Mouse (Mus musculus): ENCODE results near the gene Lrrc27.

Gene Lrrc27

DNA sequence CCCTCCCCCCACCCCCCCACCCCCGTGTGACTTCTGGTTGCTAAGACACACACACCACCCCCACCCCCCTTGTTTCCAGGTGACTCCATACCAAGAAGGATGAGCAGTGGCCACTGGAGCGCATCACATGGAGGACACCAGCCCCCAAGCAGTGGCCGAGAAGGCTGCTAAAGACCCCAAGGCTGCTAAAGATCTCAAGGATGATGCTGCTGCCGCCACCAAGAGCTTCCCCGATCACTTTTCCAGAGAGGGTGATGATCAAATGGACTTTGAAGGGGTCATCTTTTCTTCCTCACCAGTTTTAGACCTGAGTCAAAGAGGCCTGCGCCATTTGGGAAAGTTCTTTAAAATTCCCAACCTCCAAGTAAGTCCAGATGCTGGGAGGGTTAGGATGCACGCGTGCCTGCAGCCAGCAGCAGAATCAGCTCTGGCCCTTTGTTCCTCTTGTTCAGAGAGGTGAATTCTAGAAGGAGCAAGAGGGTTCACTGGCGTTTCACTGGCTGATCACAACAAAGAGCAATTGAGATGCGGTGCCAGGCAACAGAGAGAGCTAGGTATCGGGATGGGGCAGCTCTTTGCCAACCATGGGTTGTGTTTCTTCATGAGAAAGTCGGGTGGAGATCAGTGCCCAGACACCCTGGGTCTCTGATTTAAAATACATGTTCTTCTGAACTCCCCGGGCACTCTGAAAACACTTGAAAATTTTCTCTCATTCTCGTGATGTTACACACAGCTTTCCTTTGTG is 2.0 kb downstream of the Lrrc27 start:
- DNase-seq (ENCODE audit: low spot score in 2 of 2) = no peak

DNA sequence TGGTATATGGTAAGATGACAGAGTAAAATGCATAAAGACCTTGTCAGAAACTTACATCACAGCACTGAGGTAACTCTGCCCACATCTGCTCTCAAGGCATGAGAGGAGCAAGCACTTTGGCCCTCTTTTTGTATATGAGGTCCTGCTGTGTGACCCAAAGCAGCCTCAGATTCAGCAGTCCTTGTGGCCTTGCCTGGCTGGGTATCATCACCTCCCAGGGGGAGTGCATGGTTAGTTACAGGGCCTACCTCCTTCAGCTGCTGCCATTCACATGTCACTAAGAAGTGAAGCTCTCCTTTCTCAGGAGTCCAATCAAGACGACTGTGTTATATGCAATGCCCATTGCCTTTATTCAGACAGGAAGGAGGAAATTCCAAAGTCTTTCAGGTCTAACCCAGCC is 2.7 kb downstream of the Lrrc27 start:
- no peak for DNase-seq (ENCODE audit: low spot score in 2 of 2)

GRCm38 (mm10) chr7:139215946-139216345 is 3.2 kb downstream of the Lrrc27 start:
- no peak for DNase-seq (ENCODE audit: low spot score in 2 of 2)

DNA sequence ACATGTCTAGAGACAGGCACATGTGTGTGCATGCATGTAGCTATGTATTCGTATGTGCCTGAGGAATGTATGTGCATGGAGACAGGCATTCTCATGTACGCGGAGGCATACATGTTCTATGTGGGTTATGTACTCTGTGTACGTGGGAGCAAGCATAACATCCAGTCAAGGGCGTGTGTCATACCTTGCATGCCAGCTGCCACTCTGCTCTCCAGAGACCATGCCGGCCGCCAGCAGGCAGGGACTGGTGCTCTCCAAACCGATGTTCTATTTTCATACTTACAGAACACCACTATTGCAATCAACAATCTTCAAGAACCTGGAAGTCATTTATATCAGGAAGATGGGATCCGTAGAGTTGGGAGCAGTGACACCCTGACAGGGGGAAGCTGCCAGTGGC is 3.7 kb downstream of the Lrrc27 start:
- peak in 1 of 2 experiments; percentile 26 for DNase-seq (ENCODE audit: low spot score in 2 of 2)

DNA sequence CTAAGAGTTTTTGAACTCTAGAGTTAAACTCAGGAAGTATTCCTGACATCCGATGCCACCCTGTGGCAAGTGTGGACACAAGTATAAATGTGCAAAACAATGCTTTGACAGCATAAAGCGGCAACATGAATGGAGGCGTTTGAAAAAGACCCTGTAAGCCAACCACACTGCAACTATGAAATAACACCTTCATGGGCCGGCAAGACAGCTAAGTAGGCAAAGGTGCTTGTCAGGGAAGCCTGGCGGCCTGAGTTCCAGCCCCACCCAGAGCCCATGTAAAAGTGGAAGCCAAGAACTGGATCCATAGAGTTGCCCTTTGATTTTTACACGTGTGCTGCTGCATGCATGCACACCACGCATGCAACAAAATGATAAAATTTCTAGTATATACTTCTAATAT is 4.3 kb downstream of the Lrrc27 start:
- DNase-seq (ENCODE audit: low spot score in 2 of 2) = no peak

- DNase-seq (ENCODE audit: low spot score in 2 of 2) = peak in 1 of 2 experiments; percentile 60
These were observed 6.0 kb downstream of the Lrrc27 start for GRCm38 (mm10) chr7:139218641-139219415.

DNA sequence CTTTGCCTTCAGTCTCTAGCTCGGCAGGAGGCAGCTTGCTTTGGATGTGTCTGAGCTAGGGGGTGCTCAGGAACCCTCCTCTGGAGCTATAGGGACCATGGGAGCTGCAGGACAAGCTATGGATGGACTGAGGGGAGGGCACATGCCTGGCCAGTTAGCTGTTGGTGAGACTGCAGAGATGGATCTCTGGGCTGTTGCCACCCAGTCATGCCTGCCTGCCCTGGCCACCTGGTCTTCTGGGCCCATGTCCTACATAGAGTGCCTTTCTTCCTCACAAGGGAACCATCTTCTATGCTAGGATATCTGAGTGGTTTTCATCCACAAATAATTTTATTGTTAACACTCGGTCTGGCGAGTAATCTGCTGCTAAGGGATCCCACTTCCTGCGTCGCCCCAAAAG is 6.7 kb downstream of the Lrrc27 start:
- DNase-seq (ENCODE audit: low spot score in 2 of 2) = no peak

GRCm38 (mm10) chr7:139220303-139220702 is 7.5 kb downstream of the Lrrc27 start:
- DNase-seq (ENCODE audit: low spot score in 2 of 2) = peak; percentile 63 to 68

DNA sequence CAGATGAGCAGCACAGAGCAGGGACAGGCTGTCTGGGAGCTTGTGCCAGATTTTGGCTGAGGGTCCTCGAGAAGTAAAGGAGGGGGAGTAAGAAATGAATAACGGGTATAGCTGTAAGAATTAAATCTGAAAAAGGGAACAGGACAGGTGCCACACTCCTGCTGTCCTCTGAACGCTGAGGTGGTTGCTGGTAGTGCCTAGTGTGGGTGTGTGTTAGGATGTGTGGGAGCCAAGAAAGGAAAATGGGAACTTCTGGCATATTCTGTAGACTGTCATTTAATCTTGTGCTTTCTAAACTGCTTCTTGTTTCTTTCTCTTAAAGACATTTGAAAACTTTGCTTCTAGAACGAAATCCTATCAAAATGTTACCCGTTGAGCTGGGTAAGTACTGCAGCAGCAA is 8.3 kb downstream of the Lrrc27 start:
- no peak for DNase-seq (ENCODE audit: low spot score in 2 of 2)

DNA sequence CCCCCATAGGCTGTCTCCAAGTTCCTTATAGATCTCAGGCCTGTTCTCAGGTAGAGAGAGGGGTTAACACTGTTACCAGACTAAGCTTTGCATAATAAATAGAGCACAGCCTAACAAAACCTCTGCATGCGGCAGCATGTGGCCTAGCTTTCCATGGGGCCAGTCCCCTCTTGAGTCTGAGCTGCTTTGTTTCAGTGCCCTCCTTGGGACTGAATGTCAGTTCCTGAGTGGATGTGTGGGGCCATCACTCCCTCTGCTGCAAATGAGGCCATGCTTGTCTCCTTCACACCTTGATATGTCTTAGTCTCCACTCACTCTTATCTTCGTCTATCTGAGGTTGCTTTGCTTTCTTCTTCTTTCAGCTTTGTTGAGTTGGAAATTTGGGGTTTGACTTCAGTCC is 9.1 kb downstream of the Lrrc27 start:
- no peak for DNase-seq (ENCODE audit: low spot score in 2 of 2)

DNA sequence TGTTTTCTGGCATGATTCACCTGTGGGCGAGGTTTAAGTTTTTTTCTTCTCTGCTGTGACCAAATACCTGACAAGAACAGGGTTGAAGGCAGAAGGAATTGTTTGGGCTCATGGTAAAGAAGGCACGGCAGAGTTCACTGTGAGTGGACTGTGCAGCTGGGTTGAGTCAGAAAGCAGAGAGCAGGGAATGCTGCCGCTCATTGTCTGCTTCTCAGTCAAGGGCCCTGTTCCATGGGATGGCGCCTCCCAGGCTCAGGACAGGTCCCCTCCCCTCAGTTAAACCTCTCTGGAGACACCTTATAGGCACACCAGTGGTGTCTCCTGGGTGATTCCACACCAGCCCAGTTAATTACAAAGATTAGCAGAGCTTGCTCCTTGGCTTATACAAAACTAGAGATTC is 9.6 kb downstream of the Lrrc27 start:
- no peak for DNase-seq (ENCODE audit: low spot score in 2 of 2)

DNA sequence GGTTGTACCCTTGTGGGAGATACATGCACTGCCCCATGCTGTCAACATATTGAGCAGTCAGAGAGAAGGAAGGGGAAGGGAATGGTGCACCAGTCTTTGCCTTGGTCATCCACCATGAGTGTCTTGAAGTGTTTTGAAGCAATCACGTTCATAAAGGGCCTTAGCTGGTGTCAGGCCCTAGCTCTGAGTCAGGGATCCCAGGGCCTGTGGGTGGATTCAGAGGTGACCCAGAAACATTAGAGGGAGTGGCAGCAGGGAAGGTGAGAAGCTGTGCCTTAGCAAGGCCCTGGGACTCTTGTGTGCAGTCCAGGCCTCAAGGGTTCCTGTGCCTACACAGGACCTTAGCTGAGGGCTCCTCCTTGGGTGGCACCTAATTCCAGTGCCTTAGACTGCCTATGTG is 11.3 kb downstream of the Lrrc27 start:
- no peak for DNase-seq (ENCODE audit: low spot score in 2 of 2)

GRCm38 (mm10) chr7:139224725-139225124 is 11.9 kb downstream of the Lrrc27 start:
- peak in 1 of 2 experiments; percentile 29 for DNase-seq (ENCODE audit: low spot score in 2 of 2)

GRCm38 (mm10) chr7:139226416-139226815 is 13.6 kb downstream of the Lrrc27 start:
- DNase-seq (ENCODE audit: low spot score in 2 of 2) = no peak

DNA sequence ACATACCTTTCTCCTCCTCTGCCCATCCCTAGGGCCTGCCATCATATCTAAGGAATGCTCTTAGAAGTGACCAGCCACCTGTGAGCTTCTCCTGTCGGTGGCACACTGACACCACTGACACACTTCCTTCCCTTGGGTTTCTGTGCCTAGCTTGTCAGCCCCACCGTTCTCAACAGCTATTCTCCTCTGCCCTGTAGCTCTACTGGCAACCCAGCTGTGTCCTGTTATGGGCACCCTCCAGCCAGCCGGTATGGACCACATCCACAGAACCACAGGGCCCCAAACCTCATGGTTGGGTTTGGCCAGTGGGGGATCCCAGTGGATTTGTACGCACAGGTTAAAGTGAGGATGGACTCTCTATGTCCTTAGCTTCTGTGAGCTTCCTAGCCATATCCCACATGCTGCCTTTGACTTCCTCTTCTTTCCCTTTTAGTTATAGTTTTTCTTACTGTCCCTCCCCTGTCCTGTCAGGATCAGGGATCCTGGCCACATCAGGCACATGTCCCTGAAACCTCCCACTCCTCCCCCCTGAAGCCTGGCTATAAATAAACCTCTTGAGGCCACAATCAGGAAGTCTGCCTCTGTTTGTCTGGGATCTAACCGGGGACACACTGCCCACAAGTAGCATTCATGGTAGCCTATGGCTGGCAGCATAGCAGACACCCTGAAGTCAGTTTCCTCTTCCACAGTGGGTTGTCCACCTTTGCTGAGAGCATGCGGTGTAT is 15.8 kb downstream of the Lrrc27 start:
- DNase-seq (ENCODE audit: low spot score in 2 of 2) = peak; percentile 58

- no peak for DNase-seq (ENCODE audit: low spot score in 2 of 2)
These were observed 17.0 kb downstream of the Lrrc27 start for GRCm38 (mm10) chr7:139229837-139230236.

DNA sequence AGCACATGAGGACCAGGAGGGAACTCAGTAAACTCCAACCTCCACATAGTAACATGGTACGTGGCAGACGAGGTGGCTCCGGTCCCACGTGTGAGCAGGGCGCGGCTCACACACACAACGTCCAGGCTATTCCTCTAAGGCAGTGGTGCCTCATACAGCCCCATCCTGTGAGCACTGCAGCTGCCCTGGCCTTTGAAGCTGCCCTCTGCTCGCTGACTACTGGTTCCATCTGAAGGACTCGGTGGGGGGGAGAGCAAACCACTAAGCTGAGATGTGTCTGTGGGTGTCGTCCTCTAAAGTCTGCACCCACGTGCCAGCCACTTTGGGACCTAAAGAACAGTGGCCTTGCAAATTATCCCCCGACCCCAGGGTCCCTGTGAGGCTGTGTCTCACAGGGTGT is 17.5 kb downstream of the Lrrc27 start:
- DNase-seq (ENCODE audit: low spot score in 2 of 2) = no peak

GRCm38 (mm10) chr7:139233714-139234113 is 20.9 kb downstream of the Lrrc27 start:
- DNase-seq (ENCODE audit: low spot score in 2 of 2) = peak; percentile 84 to 87

DNA sequence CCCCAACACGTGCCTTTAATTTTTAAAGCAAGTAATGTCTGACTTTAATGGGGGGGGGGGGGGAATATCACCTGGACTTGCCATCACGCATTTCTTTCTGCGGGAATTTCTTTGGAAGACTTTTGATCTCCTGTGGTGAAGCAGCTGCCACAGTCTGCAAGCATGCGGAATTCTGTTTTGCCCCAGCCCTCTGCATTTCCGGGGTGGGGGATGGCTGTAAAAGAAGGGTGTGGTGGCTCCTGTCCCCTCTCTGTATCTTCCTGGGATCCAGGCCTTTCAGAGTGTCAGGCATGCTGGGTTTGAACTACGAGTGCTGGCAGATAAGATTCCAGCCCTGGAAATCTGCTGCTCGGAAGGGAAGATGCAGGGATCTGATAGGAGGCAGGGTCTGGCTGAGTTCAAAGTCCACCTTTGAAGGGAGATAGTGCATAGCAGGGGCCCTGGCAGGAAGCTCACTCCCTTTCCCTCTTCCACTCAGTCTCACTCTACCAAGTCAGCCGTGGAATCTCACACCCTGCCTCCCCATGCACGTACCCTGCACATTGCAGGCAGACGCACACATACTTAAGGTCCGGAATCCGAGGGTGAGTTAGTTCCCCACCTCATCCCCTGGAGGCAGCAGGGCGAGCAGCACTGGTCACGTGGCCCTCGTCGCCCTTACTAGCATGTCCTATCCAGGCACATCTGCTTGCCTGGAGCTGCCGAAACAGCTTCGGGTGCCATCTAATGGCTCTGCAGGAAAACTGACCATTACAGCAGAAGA is 21.8 kb downstream of the Lrrc27 start:
- peak; percentile 63 to 67 for DNase-seq (ENCODE audit: low spot score in 2 of 2)

- DNase-seq (ENCODE audit: low spot score in 2 of 2) = peak; percentile 63 to 65
These were observed 23.0 kb downstream of the Lrrc27 start for GRCm38 (mm10) chr7:139235651-139236358.

DNA sequence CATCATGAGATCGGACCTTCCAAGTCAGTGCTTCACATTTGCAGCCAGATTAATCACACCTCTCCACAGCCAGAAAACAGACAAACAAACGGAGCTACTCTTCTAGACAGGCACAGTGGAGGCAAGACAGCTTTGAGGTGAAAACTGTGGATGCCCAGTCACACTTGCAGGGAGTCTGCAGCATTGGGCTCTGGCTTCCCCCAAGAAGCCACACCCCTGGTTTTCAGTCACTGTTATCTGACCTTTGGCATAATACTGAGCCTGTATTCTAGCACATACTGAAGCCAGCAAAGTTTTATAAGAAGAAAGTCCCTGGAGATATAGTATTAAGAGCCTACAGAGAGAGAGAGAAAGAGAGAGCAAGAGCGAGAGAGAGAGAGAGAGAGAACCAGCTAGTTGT is 26.6 kb downstream of the Lrrc27 start:
- DNase-seq (ENCODE audit: low spot score in 2 of 2) = no peak

Measured in heart, adult 9 months (tissue).